Mouse (Mus musculus) myocyte (in vitro differentiated cells): Measurements from ENCODE around the gene 2310061I04Rik. TPM values are rescaled to one million over a fixed set of nuclear protein-coding genes. Genes with fewer than 3 reads are reported as not detected.
A peak's percentile ranks its signal among the peaks of the same experiment; 100 is the strongest.

Experiments
- H3K27me3 ChIP-seq: one replicate; pipeline ENCODE4 v1.6.1; 2011; ENCODE audit not compliant: control insufficient read depth, insufficient read depth, insufficient read length
- H3K36me3 ChIP-seq: one replicate; pipeline ENCODE4 v1.6.1; 2011; ENCODE audit not compliant: control insufficient read depth, insufficient read depth
- H3K4me2 ChIP-seq: one replicate; pipeline ENCODE4 v1.6.1; 2011; ENCODE audit warnings: low read depth, control low read depth
- H3K4me3 ChIP-seq: one replicate; pipeline ENCODE4 v1.5.1; 2011; ENCODE audit warnings: mild to moderate bottlenecking, control low read depth, moderate library complexity
- H3K79me2 ChIP-seq: one replicate; pipeline ENCODE4 v1.6.1; 2011; ENCODE audit not compliant: control insufficient read depth, insufficient read depth
- H3ac ChIP-seq: one replicate; pipeline ENCODE4 v1.6.1; 2011; ENCODE audit not compliant: control insufficient read depth, insufficient read length
- CEBPB ChIP-seq: IDR thresholded peaks from 2 replicates; pipeline ENCODE4 v1.6.1; 2011; ENCODE audit warnings: mild to moderate bottlenecking, moderate library complexity; ENCODE audit not compliant: poor library complexity, insufficient read depth, severe bottlenecking
- E2F4 ChIP-seq: IDR thresholded peaks from one replicate; pipeline ENCODE4 v1.6.1; 2011; ENCODE audit warnings: mild to moderate bottlenecking, control low read depth, moderate library complexity; ENCODE audit not compliant: insufficient read depth
- MAX ChIP-seq: IDR thresholded peaks from one replicate; pipeline ENCODE4 v1.6.1; 2011; ENCODE audit warnings: low read depth, mild to moderate bottlenecking, control low read depth
- MYOD1 ChIP-seq, 3 experiments: IDR thresholded peaks; one replicate each; pipeline ENCODE4 v1.6.1; 2011; ENCODE audit warnings: control low read depth in 2 of 3, low read depth in 2 of 3, mild to moderate bottlenecking in 2 of 3, moderate library complexity in 1 of 3; ENCODE audit not compliant: insufficient read length in 2 of 3, control insufficient read depth in 1 of 3
- MYOG ChIP-seq, 3 experiments: IDR thresholded peaks; one replicate each; pipeline ENCODE4 v1.6.1; 2011; ENCODE audit warnings: control low read depth in 2 of 3, low read depth in 2 of 3, mild to moderate bottlenecking in 2 of 3; ENCODE audit not compliant: insufficient read length in 2 of 3, control insufficient read depth in 1 of 3, insufficient read depth in 1 of 3
- POLR2A ChIP-seq: IDR thresholded peaks from one replicate; pipeline ENCODE4 v1.6.1; 2011; ENCODE audit warnings: low read depth, mild to moderate bottlenecking, control low read depth, moderate library complexity; ENCODE audit not compliant: insufficient read length
- POLR2AphosphoS2 ChIP-seq: IDR thresholded peaks from one replicate; pipeline ENCODE4 v1.6.1; 2011; ENCODE audit warnings: low read depth, control low read depth; ENCODE audit not compliant: insufficient read length
- REST ChIP-seq: IDR thresholded peaks from one replicate; pipeline ENCODE4 v1.6.1; 2011; ENCODE audit warnings: mild to moderate bottlenecking, control low read depth, moderate library complexity; ENCODE audit not compliant: insufficient read depth, insufficient read length
- SRF ChIP-seq: IDR thresholded peaks from one replicate; pipeline ENCODE4 v1.6.1; 2011; ENCODE audit warnings: low read depth; ENCODE audit not compliant: control insufficient read depth, insufficient read length
- TCF12 ChIP-seq: IDR thresholded peaks from one replicate; pipeline ENCODE4 v1.6.1; 2011; ENCODE audit warnings: mild to moderate bottlenecking, control low read depth; ENCODE audit not compliant: poor library complexity, insufficient read depth, severe bottlenecking
- TCF3 ChIP-seq: IDR thresholded peaks from one replicate; pipeline ENCODE4 v1.6.1; 2011; ENCODE audit warnings: low read depth, control low read depth; ENCODE audit not compliant: insufficient read length
- USF1 ChIP-seq: IDR thresholded peaks from one replicate; pipeline ENCODE4 v1.6.1; 2011; ENCODE audit warnings: low read depth, mild to moderate bottlenecking, control low read depth, moderate library complexity
- polyA plus RNA-seq: library from polyadenylated mRNA; unstranded; fragments of >200 nt; fragmentation: generic; extraction: Trizol; gene quantifications from one replicate; pipeline ENCODE4 v1.2.1, GENCODE M21; 2012; ENCODE audit warnings: missing spikeins

2310061I04Rik gene
- polyA plus RNA-seq, 1 experiment, result 33.7 TPM

- TF ChIP-seq MYOD1 (IDR thresholded peaks at IDR 0.05; ENCODE audit: control insufficient read depth in 1 of 3, insufficient read length in 2 of 3, low read depth in 2 of 3), result no peak
- Histone ChIP-seq H3K36me3 (peaks cover 7% of the 10 kb centered on the region), H3K4me3 (no peak overlapping the region), H3K4me2 (no peak overlapping the region), H3ac (no peak overlapping the region), H3K79me2 (no peaks in the 10 kb centered on the region), H3K27me3 (no peaks in the 10 kb centered on the region)
These were observed 8.4 kb upstream of the 2310061I04Rik start for GRCm38 (mm10) chr17:35905587-35905986.

GRCm38 (mm10) chr17:35903992-35904355, 6.7 kb upstream of the 2310061I04Rik start:
- Histone ChIP-seq H3K4me3 (no peak overlapping the region), H3K36me3 (peaks cover 7% of the 10 kb centered on the region), H3K4me2 (no peak overlapping the region), H3K27me3 (no peaks in the 10 kb centered on the region), H3ac (no peak overlapping the region), H3K79me2 (no peaks in the 10 kb centered on the region)
- TF ChIP-seq TCF12 (no peak), USF1 (no peak), E2F4 (no peak), MYOD1 (IDR thresholded peaks at IDR 0.05; ENCODE audit: control insufficient read depth in 1 of 3, insufficient read length in 2 of 3, low read depth in 2 of 3) (no peak), REST (no peak), TCF3 (no peak), CEBPB (no peak), MAX (no peak), POLR2AphosphoS2 (no peak), SRF (no peak), MYOG (IDR thresholded peaks at IDR 0.05; ENCODE audit: control insufficient read depth in 1 of 3, insufficient read depth in 1 of 3, insufficient read length in 2 of 3, low read depth in 2 of 3) (no peak), POLR2A (no peak)

GRCm38 (mm10) chr17:35903343-35903991, 6.2 kb upstream of the 2310061I04Rik start:
- H3K36me3 ChIP-seq, result peaks cover 7% of the 10 kb centered on the region
- H3K4me2 ChIP-seq, result no peak overlapping the region
- H3ac ChIP-seq, result no peak overlapping the region
- TF ChIP-seq E2F4 (no peak), TCF12 (no peak), REST (no peak), MAX (no peak), USF1 (no peak), SRF (no peak), MYOD1 (IDR thresholded peaks at IDR 0.05; ENCODE audit: control insufficient read depth in 1 of 3, insufficient read length in 2 of 3, low read depth in 2 of 3) (no peak), CEBPB (no peak), TCF3 (no peak), POLR2A (no peak), MYOG (IDR thresholded peaks at IDR 0.05; ENCODE audit: control insufficient read depth in 1 of 3, insufficient read depth in 1 of 3, insufficient read length in 2 of 3, low read depth in 2 of 3) (no peak)
- H3K79me2 ChIP-seq, result no peaks in the 10 kb centered on the region
- no peaks in the 10 kb centered on the region for H3K27me3 ChIP-seq
- no peak overlapping the region for H3K4me3 ChIP-seq

- TF ChIP-seq POLR2A (no peak), TCF3 (no peak), MYOD1 (IDR thresholded peaks at IDR 0.05; ENCODE audit: control insufficient read depth in 1 of 3, insufficient read length in 2 of 3, low read depth in 2 of 3) (no peak), E2F4 (no peak), POLR2AphosphoS2 (no peak), REST (no peak), TCF12 (no peak), MAX (no peak), USF1 (no peak), CEBPB (no peak), MYOG (IDR thresholded peaks at IDR 0.05; ENCODE audit: control insufficient read depth in 1 of 3, insufficient read depth in 1 of 3, insufficient read length in 2 of 3, low read depth in 2 of 3) (no peak), SRF (no peak)
- Histone ChIP-seq H3ac (no peak overlapping the region), H3K36me3 (no peaks in the 10 kb centered on the region), H3K27me3 (no peaks in the 10 kb centered on the region), H3K79me2 (peaks cover 5% of the 10 kb centered on the region), H3K4me2 (no peak overlapping the region), H3K4me3 (no peak overlapping the region)
These were observed 3.4 kb upstream of the 2310061I04Rik start for GRCm38 (mm10) chr17:35900636-35901035.

GRCm38 (mm10) chr17:35897644-35898573, 678 bp upstream of the 2310061I04Rik start:
- Histone ChIP-seq H3K4me3 (peak overlapping the region; percentile 30), H3K79me2 (peaks cover 5% of the 10 kb centered on the region), H3K4me2 (peak overlapping the region; percentile 83), H3ac (peak overlapping the region; percentile 76), H3K27me3 (no peaks in the 10 kb centered on the region), H3K36me3 (no peaks in the 10 kb centered on the region)
- TF ChIP-seq MYOG (IDR thresholded peaks at IDR 0.05; ENCODE audit: control insufficient read depth in 1 of 3, insufficient read depth in 1 of 3, insufficient read length in 2 of 3, low read depth in 2 of 3) (peak in 1 of 3 experiments; percentile 19), MYOD1 (IDR thresholded peaks at IDR 0.05; ENCODE audit: control insufficient read depth in 1 of 3, insufficient read length in 2 of 3, low read depth in 2 of 3) (no peak)
